Mouse (Mus musculus) testis, adult 2 months (tissue): ENCODE measurements at regions not wholly inside any gene's neighbourhood (a gene's known extent, or its start where the extent isn't known, plus 50 kb on each side); places are given as distances from the start of the nearest gene placed in this dataset.

ENCODE experiments used
- H3K27ac ChIP-seq: fragments of 200-500 bp; 2 replicates; pipeline ENCODE4 v1.5.1; 2012; ENCODE audit warnings: low read depth, low read length; ENCODE audit not compliant: control insufficient read depth, insufficient read depth
- H3K27me3 ChIP-seq: fragments of 200-500 bp; 2 replicates; pipeline ENCODE4 v1.6.1; 2012; ENCODE audit warnings: mild to moderate bottlenecking, low read length, moderate library complexity; ENCODE audit not compliant: control insufficient read depth, insufficient read depth
- H3K36me3 ChIP-seq: fragments of 200-500 bp; 2 replicates; pipeline ENCODE4 v1.6.1; 2012; ENCODE audit warnings: mild to moderate bottlenecking, low read length; ENCODE audit not compliant: control insufficient read depth, insufficient read depth
- H3K4me1 ChIP-seq: fragments of 200-500 bp; 2 replicates; pipeline ENCODE4 v1.6.1; 2012; ENCODE audit warnings: low read length; ENCODE audit not compliant: control insufficient read depth, insufficient read depth
- H3K4me3 ChIP-seq: fragments of 200-500 bp; 2 replicates; pipeline ENCODE4 v1.5.1; 2012; ENCODE audit warnings: low read depth, mild to moderate bottlenecking, low read length, moderate library complexity, mixed read lengths; ENCODE audit not compliant: control insufficient read depth
- CTCF ChIP-seq: fragments of 200-500 bp; IDR thresholded peaks from 2 replicates; pipeline ENCODE4 v1.5.1; 2012; ENCODE audit warnings: low read depth, mild to moderate bottlenecking, inconsistent platforms, low read length, moderate library complexity; ENCODE audit not compliant: control insufficient read depth, insufficient read depth, insufficient replicate concordance
- POLR2A ChIP-seq: fragments of 200-500 bp; IDR thresholded peaks from 2 replicates; pipeline ENCODE4 v1.6.1; 2012; ENCODE audit warnings: low read depth, mild to moderate bottlenecking, inconsistent platforms, low read length, moderate library complexity; ENCODE audit not compliant: control insufficient read depth

DNA sequence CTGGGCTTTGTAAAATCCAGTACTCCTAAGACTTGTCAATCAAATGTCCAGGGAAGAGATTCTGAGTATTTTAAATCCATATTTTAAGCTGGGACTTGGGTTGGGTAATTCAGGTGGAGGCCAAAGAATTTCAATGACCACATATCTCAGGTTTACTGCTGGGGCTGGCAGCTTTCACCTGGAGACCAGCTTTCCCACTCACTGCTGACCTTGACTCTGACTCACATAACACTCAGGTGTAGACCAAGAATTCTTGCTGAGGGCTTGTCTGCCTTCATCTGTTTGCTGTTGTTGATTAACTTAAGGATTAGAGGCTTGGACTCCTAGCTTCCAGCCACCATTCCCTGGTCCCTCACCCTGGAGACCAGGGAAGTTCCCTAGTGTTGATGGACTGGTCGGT is 209.5 kb downstream of the Pmp22 start:
- no peaks in the 10 kb centered on the region for H3K36me3 ChIP-seq
- H3K27me3 ChIP-seq = no peaks in the 10 kb centered on the region
- H3K4me3 ChIP-seq = no peak overlapping the region
- TF ChIP-seq POLR2A = no peak
- TF ChIP-seq CTCF = no peak
- no peaks in the 10 kb centered on the region for H3K4me1 ChIP-seq
- no peak overlapping the region for H3K27ac ChIP-seq

DNA sequence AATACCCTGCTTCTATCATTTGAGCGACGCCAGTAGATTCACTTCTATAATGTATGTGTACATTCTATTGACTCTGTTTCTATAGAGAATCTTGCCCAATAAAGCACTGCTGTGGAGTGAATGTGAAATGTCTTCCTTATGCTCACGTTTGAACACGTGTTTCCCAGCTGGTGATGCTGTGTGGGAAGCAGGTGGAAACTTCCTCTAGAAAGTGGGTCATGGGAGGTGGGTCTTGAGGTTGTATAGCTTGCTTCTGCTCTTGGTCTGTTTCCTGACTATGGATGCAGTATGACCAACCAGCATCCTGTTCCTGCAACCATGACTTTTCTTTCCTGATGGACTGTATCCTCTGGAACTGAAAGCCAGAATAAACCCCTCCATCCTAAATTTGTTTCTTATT is 216.9 kb downstream of the Pmp22 start:
- TF ChIP-seq POLR2A (no peak), CTCF (no peak)
- Histone ChIP-seq H3K36me3 (no peaks in the 10 kb centered on the region), H3K27me3 (no peaks in the 10 kb centered on the region), H3K4me1 (no peaks in the 10 kb centered on the region), H3K27ac (no peak overlapping the region), H3K4me3 (no peak overlapping the region)

DNA sequence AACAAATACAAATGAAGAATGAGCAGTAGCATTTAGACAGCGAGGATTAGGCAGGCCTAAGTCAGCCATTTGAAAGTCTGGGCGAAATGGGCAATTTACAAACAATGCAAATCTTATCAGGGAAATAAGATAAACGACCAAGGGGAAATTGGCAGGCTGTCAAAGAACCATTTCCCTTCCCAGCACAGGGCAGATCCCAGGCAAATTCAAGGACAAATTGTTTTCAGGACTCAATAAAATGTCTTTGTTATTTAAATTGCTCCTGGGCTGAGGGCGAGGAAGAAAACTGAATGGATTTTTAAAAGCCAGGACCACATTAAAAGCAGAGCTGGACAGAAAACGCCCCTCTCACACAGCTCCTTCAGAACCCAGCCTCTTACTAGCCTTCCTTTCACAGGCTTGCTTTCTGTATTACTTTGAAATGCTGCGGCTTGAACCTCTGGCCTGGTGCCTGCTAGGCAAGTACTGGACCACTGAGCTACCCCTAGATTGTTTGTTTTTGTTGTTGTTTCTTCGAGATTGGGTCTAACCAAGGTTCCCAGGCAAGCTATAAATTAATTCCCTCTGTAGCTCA is 221.4 kb downstream of the Pmp22 start:
- H3K4me1 ChIP-seq = no peaks in the 10 kb centered on the region
- H3K4me3 ChIP-seq = no peak overlapping the region
- H3K36me3 ChIP-seq = no peaks in the 10 kb centered on the region
- no peaks in the 10 kb centered on the region for H3K27me3 ChIP-seq
- H3K27ac ChIP-seq = no peak overlapping the region
- TF ChIP-seq POLR2A (no peak), CTCF (no peak)

DNA sequence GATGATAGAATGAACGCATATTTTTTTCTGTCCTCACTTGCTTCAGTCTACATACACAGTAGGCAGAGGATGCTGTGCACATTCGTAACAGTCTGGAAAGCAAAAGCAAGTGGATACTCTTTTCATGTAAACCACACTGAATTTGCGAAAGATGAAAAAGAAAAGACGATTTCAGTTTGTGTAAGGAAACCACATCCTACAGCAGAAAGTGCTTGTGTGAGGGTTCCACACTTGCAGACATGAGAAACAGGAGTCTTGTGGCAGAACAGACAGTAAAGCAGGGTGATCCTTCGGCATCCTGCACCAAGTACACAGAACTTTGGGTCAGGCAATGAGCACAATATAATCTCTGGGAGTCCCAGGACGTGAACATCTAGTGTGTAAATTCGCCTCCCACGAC is 223.2 kb downstream of the Pmp22 start:
- H3K4me3 ChIP-seq = no peak overlapping the region
- no peaks in the 10 kb centered on the region for H3K27me3 ChIP-seq
- H3K27ac ChIP-seq = no peak overlapping the region
- TF ChIP-seq POLR2A (no peak), CTCF (no peak)
- H3K4me1 ChIP-seq = no peaks in the 10 kb centered on the region
- H3K36me3 ChIP-seq = no peaks in the 10 kb centered on the region

DNA sequence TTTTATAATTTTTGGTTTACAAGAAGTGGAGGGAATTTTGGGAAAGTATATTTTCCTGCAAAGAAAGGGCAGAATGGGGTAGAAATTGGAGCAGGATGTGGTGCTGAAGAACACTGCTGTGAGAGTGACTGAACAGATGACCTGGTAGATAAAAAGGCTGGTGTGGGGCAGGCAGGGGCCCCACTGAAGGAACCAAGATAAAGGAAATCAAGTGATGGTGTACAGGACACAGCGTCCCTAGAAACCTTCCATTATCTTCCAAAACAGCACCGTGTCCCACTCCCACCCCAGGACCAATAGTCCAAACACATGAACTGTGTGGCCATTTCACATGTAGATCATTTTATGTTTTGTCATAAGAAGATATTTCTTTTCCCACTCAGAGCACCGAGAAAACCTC is 224.2 kb downstream of the Pmp22 start:
- Histone ChIP-seq H3K4me1 (no peaks in the 10 kb centered on the region), H3K36me3 (no peaks in the 10 kb centered on the region), H3K27ac (no peak overlapping the region), H3K4me3 (no peak overlapping the region), H3K27me3 (no peaks in the 10 kb centered on the region)
- no peak for TF ChIP-seq POLR2A
- TF ChIP-seq CTCF = no peak

DNA sequence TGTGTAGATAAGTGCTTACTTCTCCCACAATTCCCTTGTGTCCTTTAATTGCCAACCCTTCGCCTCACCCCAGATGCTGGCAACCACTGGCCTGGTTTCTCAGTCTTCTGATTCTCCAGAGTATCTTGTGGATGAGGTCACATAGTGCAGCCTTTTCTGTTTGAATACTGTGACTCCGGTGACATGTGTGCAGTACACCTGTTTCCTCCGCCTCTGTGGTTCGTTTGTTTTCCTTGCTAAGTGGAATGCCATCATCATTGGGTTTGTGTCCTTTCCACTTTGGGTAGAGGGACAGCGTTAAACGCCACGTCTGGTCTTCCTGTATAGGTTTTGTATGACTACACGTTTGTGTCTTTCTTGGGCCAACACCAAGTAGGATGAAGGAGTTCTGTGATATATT is 224.9 kb downstream of the Pmp22 start:
- no peak for TF ChIP-seq CTCF
- no peak for TF ChIP-seq POLR2A
- Histone ChIP-seq H3K27ac (no peak overlapping the region), H3K4me3 (no peak overlapping the region), H3K4me1 (no peaks in the 10 kb centered on the region), H3K27me3 (no peaks in the 10 kb centered on the region), H3K36me3 (no peaks in the 10 kb centered on the region)

DNA sequence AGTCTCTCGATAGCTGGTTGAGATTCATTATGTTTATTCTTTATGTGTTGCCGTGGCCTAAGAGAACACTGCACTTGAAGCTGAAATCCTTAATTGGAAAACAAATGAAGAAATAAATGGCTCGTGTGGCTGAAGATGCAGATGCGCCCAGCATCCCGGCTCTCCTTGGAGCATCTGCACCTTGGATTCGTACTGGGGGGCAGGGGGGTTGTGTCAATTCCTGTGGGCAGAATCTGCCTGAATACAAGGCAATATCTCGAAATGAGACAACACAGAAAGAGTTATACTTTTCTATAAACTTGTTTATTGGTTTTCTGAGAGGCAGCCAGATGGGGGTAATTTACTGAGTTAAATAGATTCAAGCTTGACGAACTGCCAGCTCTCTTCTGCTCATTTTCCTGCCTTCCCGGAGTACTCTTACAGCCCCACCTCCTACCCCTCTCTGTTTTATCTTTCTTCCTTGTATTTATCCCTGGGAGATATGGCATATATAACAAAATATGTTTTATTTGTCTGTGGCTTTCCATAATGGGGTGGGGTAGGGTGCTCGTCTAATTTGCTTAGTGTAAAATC is 229.1 kb downstream of the Pmp22 start:
- H3K27ac ChIP-seq = no peak overlapping the region
- no peaks in the 10 kb centered on the region for H3K27me3 ChIP-seq
- H3K36me3 ChIP-seq = no peaks in the 10 kb centered on the region
- TF ChIP-seq POLR2A (no peak), CTCF (no peak)
- H3K4me1 ChIP-seq = no peaks in the 10 kb centered on the region
- no peak overlapping the region for H3K4me3 ChIP-seq

DNA sequence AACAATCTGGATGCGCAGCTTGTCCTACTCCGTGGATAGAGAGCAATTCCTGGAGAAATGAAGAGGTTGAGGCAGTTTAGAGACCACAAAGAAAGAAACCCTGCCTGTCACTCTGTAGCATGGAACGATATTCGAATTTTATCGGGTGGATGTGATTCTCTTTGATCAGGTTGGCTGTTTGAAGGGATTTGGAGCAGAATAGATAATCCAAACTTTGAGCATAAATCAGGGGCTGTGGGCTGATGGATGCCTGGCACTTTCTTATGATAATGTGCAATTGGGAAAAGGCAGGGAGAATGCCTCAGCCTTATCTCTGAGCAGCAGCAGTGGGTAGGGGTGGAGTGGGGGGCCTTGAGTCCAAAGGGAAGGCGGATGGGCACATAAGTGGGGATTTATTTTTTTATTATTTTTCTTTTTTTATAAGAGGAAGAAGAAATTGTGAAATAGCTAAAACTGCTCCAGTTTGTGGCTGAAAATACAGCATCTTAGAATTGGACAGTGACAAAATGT is 239.0 kb downstream of the Pmp22 start:
- TF ChIP-seq CTCF = no peak
- no peak for TF ChIP-seq POLR2A
- Histone ChIP-seq H3K27ac (no peak overlapping the region), H3K4me1 (no peaks in the 10 kb centered on the region), H3K4me3 (no peak overlapping the region), H3K36me3 (no peaks in the 10 kb centered on the region), H3K27me3 (no peaks in the 10 kb centered on the region)
